ENCODE assay signal across 14 mouse cellular contexts in the genomic region with DNA sequence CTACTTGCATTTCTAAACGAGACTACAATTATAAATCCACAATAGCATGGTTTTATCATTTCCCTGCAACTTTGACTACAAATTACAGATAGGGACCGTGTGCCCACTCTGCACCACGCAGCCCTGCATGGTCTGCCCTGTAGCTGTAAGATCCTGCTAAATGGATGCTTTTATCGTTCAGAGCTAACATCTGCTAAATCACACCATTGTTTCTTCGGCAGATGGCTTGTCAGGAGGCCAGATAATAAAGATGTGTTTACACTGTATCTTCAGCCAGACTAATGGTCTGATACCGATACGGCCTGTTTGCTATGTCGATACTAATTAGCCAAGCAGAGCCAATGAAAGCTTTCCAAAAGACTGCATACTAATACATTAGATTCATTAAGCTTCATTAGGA. TPM values are rescaled to one million over a fixed set of nuclear protein-coding genes. Genes with fewer than 3 reads are reported as not detected.
DNase-seq lines count a peak whose midpoint lies in the region; ATAC-seq and TF ChIP-seq lines count a peak whose summit lies in the region.
"Had no signal": no experiment of that assay in that cellular context is flagged by ENCODE, and none has a peak within 500 bp of the region (broad histone marks: within the 10 kb centered on the region; RNA-seq: fewer than 3 reads in every experiment).

No protein-coding gene starts in this region.

- no peak overlapping the region for H3K27ac ChIP-seq in hindbrain, embryonic 11.5 days (ENCODE audit: low read depth, low read length)
- no peak overlapping the region for H3K27ac ChIP-seq in hindbrain, embryonic 10.5 days
- H3K27ac ChIP-seq in hindbrain, embryonic 16.5 days (ENCODE audit: low read depth, low read length): no peak overlapping the region
- H3K27ac ChIP-seq in neural tube, embryonic 14.5 days (ENCODE audit: low read depth, low read length): peak overlapping the region; percentile 48; the same call in 1 of the 2 replicates
- H3K27ac ChIP-seq in intestine, embryonic 16.5 days (ENCODE audit: low read length): no peak overlapping the region
- H3K27ac ChIP-seq in cerebellum, adult 2 months (ENCODE audit: insufficient read depth, low read length): no peak overlapping the region
- H3K27ac ChIP-seq: limb, embryonic 15.5 days had no signal

- DNase-seq in hindbrain, embryonic 11.5 days (ENCODE audit: low spot score): no peak
- no peak for DNase-seq in hindbrain, embryonic 10.5 days (ENCODE audit: low spot score)
- DNase-seq in brain, embryonic 18.5 days (ENCODE audit: low read depth, low spot score): peak; percentile 37
- no peak for DNase-seq in cerebellum, adult 2 months
- no peak for DNase-seq in kidney, postnatal 14 days
- DNase-seq: B cell, adult 2 months; heart, postnatal 10 days; kidney, adult 11 months; spleen, adult 18-20 months; thymus, adult 18-20 months had no signal

- no peak for TF ChIP-seq CTCF in cerebellum, adult 2 months (IDR thresholded peaks at IDR 0.05; ENCODE audit: borderline replicate concordance, insufficient read depth, low read depth, low read length)

- 0 out of 2 replicates have a peak, but pooled peaks have one; percentile 22 for ATAC-seq in hindbrain, embryonic 11.5 days (ENCODE audit: low FRiP score)
- peak; percentile 73 for ATAC-seq in hindbrain, embryonic 16.5 days
- peak; percentile 71 for ATAC-seq in neural tube, embryonic 14.5 days (ENCODE audit: low read depth)
- ATAC-seq in intestine, embryonic 16.5 days: no peak

- H3K27me3 ChIP-seq in hindbrain, embryonic 11.5 days (ENCODE audit: control insufficient read depth, insufficient read depth, low read length): no peaks in the 10 kb centered on the region
- H3K27me3 ChIP-seq in hindbrain, embryonic 10.5 days (ENCODE audit: insufficient read depth, poor library complexity, severe bottlenecking): no peaks in the 10 kb centered on the region
- H3K27me3 ChIP-seq in hindbrain, embryonic 16.5 days (replicated peaks; ENCODE audit: control insufficient read depth, insufficient read depth, low read length): no peaks in the 10 kb centered on the region
- no peaks in the 10 kb centered on the region for H3K27me3 ChIP-seq in neural tube, embryonic 14.5 days (ENCODE audit: control insufficient read depth, insufficient read depth, low read length)
- no peaks in the 10 kb centered on the region for H3K27me3 ChIP-seq in intestine, embryonic 16.5 days (replicated peaks; ENCODE audit: control insufficient read depth, insufficient read depth, low read length)
- no peaks in the 10 kb centered on the region for H3K27me3 ChIP-seq in cerebellum, adult 2 months (ENCODE audit: control insufficient read depth, insufficient read depth, low read length)
- H3K27me3 ChIP-seq: limb, embryonic 15.5 days had no signal

- H3K9me3 ChIP-seq in hindbrain, embryonic 11.5 days (ENCODE audit: control insufficient read depth, low read length): no peaks in the 10 kb centered on the region
- H3K9me3 ChIP-seq in hindbrain, embryonic 10.5 days: no peaks in the 10 kb centered on the region
- no peaks in the 10 kb centered on the region for H3K9me3 ChIP-seq in hindbrain, embryonic 16.5 days (ENCODE audit: control insufficient read depth, low read length)
- H3K9me3 ChIP-seq in neural tube, embryonic 14.5 days (ENCODE audit: control insufficient read depth, low read length): no peaks in the 10 kb centered on the region
- H3K9me3 ChIP-seq in intestine, embryonic 16.5 days (ENCODE audit: control insufficient read depth, low read length): no peaks in the 10 kb centered on the region
- H3K9me3 ChIP-seq: limb, embryonic 15.5 days had no signal

- H3K4me3 ChIP-seq in hindbrain, embryonic 11.5 days (ENCODE audit: low read depth, low read length): no peak overlapping the region
- no peak overlapping the region for H3K4me3 ChIP-seq in hindbrain, embryonic 10.5 days
- no peak overlapping the region for H3K4me3 ChIP-seq in hindbrain, embryonic 16.5 days (ENCODE audit: low read length)
- H3K4me3 ChIP-seq in neural tube, embryonic 14.5 days (ENCODE audit: low read depth, low read length): no peak overlapping the region
- no peak overlapping the region for H3K4me3 ChIP-seq in intestine, embryonic 16.5 days (ENCODE audit: low read length)
- H3K4me3 ChIP-seq in cerebellum, adult 2 months (replicated peaks; ENCODE audit: insufficient read depth, low read depth, low read length): no peak overlapping the region
- H3K4me3 ChIP-seq: limb, embryonic 15.5 days had no signal

- H3K4me1 ChIP-seq in hindbrain, embryonic 11.5 days (replicated peaks; ENCODE audit: control insufficient read depth, insufficient read depth, low read length): peaks cover 5% of the 10 kb centered on the region
- peaks cover 15% of the 10 kb centered on the region for H3K4me1 ChIP-seq in hindbrain, embryonic 10.5 days (replicated peaks)
- H3K4me1 ChIP-seq in hindbrain, embryonic 16.5 days (ENCODE audit: control insufficient read depth, insufficient read depth, low read depth, low read length): peaks cover 13% of the 10 kb centered on the region
- H3K4me1 ChIP-seq in neural tube, embryonic 14.5 days (ENCODE audit: control insufficient read depth, insufficient read depth, low read length): peaks cover 21% of the 10 kb centered on the region
- no peaks in the 10 kb centered on the region for H3K4me1 ChIP-seq in intestine, embryonic 16.5 days (ENCODE audit: control insufficient read depth, insufficient read depth, low read length)
- no peaks in the 10 kb centered on the region for H3K4me1 ChIP-seq in cerebellum, adult 2 months (ENCODE audit: control insufficient read depth, insufficient read depth, low read length)
- H3K4me1 ChIP-seq: limb, embryonic 15.5 days had no signal

- TF ChIP-seq POLR2A in cerebellum, adult 2 months (IDR thresholded peaks at IDR 0.05; ENCODE audit: borderline replicate concordance, insufficient read depth, low read length): no peak

- no peak overlapping the region for H3K9ac ChIP-seq in hindbrain, embryonic 11.5 days (ENCODE audit: low read depth, low read length)
- H3K9ac ChIP-seq in hindbrain, embryonic 16.5 days (ENCODE audit: low read depth, low read length): no peak overlapping the region
- no peak overlapping the region for H3K9ac ChIP-seq in neural tube, embryonic 14.5 days (replicated peaks; ENCODE audit: low read depth, low read length)
- no peak overlapping the region for H3K9ac ChIP-seq in intestine, embryonic 16.5 days (ENCODE audit: low read depth, low read length)
- H3K9ac ChIP-seq: limb, embryonic 15.5 days had no signal

- H3K4me2 ChIP-seq in hindbrain, embryonic 11.5 days (replicated peaks; ENCODE audit: low read depth, low read length): no peak overlapping the region
- H3K4me2 ChIP-seq in hindbrain, embryonic 16.5 days (ENCODE audit: low read length): no peak overlapping the region
- H3K4me2 ChIP-seq in neural tube, embryonic 14.5 days (ENCODE audit: low read depth, low read length): no peak overlapping the region
- no peak overlapping the region for H3K4me2 ChIP-seq in intestine, embryonic 16.5 days (ENCODE audit: low read depth, low read length)
- H3K4me2 ChIP-seq: limb, embryonic 15.5 days had no signal

- WGBS in hindbrain, embryonic 11.5 days: 81% methylated on average over 8 of the region's 8 CpGs
- 82% methylated on average over 8 of the region's 8 CpGs for WGBS in hindbrain, embryonic 10.5 days
- WGBS in hindbrain, embryonic 16.5 days: 31% methylated on average over 8 of the region's 8 CpGs
- WGBS in neural tube, embryonic 14.5 days: 22% methylated on average over 8 of the region's 8 CpGs
- WGBS in intestine, embryonic 16.5 days: 39% methylated on average over 8 of the region's 8 CpGs
- 33% methylated on average over 8 of the region's 8 CpGs for WGBS in cerebellum, adult 2 months

- no peaks in the 10 kb centered on the region for H3K36me3 ChIP-seq in hindbrain, embryonic 11.5 days (ENCODE audit: control insufficient read depth, insufficient read depth, low read length)
- H3K36me3 ChIP-seq in hindbrain, embryonic 10.5 days: peaks cover 47% of the 10 kb centered on the region
- H3K36me3 ChIP-seq in hindbrain, embryonic 16.5 days (ENCODE audit: control insufficient read depth, insufficient read depth, low read length): 0 out of 2 replicates have a peak, but pooled peaks cover 5% of the 10 kb centered on the region
- H3K36me3 ChIP-seq in neural tube, embryonic 14.5 days (ENCODE audit: control insufficient read depth, insufficient read depth, low read length): 0 out of 2 replicates have a peak, but pooled peaks cover 4% of the 10 kb centered on the region
- H3K36me3 ChIP-seq in intestine, embryonic 16.5 days (ENCODE audit: control insufficient read depth, insufficient read depth, low read length): peaks cover 3% of the 10 kb centered on the region; the same call in 1 of the 2 replicates

RNA-seq across cellular contexts. Expression of a gene that starts 41.3 kb away (rescaled TPM):
- polyA plus RNA-seq in hindbrain, embryonic 11.5 days (2014; fragmentation: Nextera tagmentation; extraction: Ambion mirVana): 50.8 and 53.2 TPM in 2 replicates
- 45.1 and 49.6 TPM in 2 replicates for polyA plus RNA-seq in hindbrain, embryonic 10.5 days (2016; fragmentation: Nextera tagmentation; extraction: Ambion mirVana)
- 43.4 and 50.2 TPM in 2 replicates for polyA plus RNA-seq in hindbrain, embryonic 16.5 days (2015; fragmentation: Nextera tagmentation; extraction: Ambion mirVana)
- 53.1 and 60.2 TPM in 2 replicates for polyA plus RNA-seq in neural tube, embryonic 14.5 days (2014; fragmentation: Nextera tagmentation; extraction: Ambion mirVana)
- 54.5 and 55.6 TPM in 2 replicates for polyA plus RNA-seq in intestine, embryonic 16.5 days (2015; fragmentation: Nextera tagmentation; extraction: Ambion mirVana)
- polyA plus RNA-seq in cerebellum, adult 2 months (2012; rRNA removed): 39.6 and 40.3 TPM in 2 replicates
